Mouse (Mus musculus): ENCODE results near the gene Lmbr1l. TPM values are rescaled to one million over a fixed set of nuclear protein-coding genes. Genes with fewer than 3 reads are reported as not detected.

Lmbr1l gene
- polyA plus RNA-seq, 1 experiment from 2014 or later, result 17.0 TPM

DNA sequence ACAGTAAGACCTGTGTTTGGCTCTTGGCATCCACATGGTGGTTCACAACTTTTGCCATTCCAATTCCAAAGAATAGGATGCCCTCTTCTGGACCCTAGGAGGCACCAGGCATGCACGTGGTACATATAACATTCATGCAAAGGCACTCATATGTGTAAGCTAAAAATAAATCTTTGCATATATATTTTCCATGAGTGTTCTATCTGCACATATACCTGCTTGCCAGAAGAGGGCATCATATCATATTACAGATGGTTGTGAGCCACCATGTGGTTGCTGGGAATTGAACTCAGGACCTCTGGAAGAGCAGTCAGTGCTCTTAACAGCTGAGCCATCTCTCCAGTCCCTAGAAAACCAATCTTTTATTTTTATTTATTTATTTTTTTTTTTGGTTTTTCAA lies 16.5 kb downstream of the Lmbr1l start:
- DNase-seq (ENCODE audit: low spot score), result no peak
- ATAC-seq, result no peak
- whole genome bisulfite sequencing, result 43% methylated on average over 1 of the region's 1 CpGs

DNA sequence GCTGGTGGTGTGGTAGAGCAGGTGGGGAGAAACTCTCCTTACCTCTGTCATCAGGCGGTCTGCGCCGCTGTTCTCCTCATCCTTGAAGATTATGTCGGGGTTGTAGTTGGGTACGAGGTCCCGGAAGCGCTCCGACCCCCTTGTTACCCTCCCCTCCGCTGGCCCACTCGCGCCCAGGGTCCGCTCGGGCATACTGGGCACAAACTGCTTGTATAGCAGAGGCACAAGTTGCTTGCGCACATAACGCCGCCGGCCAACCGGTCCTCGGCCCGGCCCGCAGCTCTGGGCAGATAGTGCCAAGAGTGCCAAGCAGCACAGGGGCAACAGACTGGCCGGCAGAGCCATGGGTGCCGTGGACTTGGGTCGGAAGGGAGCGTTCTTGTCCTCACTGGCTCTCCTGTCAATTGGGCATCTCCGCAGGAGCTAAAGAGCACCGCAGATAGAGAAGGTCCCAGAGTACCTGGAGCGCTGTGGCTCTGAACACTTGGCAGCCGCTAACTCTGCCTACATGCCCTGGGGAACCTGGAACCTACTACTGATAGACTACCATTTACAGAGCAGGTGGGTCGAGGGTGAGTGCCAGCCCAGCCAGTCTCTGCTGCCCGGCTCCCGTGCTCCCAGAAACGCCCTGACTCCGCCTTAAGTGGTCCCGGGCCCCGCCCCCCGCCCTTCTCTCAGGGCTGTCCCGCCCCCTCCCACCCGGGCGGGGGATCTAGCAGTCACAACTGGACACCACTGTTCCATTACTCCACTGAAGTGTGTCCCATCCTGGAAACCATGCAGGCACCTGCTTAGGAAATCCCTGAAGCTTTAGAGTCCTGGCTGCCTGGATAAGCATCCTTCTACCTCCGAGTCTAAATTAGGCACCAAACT lies 19.9 kb downstream of the Lmbr1l start, which contains the start of gene Dhh:
Dhh (minus strand) TSS at position 613 of the 873 bp plus-strand sequence.
- ATAC-seq (peak; percentile 37), DNase-seq (ENCODE audit: low spot score) (peak; percentile 32)
- H3K9me3 ChIP-seq (ENCODE audit: low read length), result no peaks in the 10 kb centered on the region
- H3K4me3 ChIP-seq (ENCODE audit: low read depth, low read length), result peak within 1 kb of the TSS; percentile 27
- no peaks in the 10 kb centered on the region for H3K36me3 ChIP-seq (ENCODE audit: insufficient read depth, low read length)
- peaks cover 40% of the 10 kb centered on the region for H3K27me3 ChIP-seq (replicated peaks; ENCODE audit: insufficient read depth, low read length)
- WGBS, result 2% methylated on average over 41 of the region's 41 CpGs
- H3K27ac ChIP-seq (ENCODE audit: low read length), result no peak within 1 kb of the TSS
- peaks cover 28% of the 10 kb centered on the region for H3K4me1 ChIP-seq (ENCODE audit: insufficient read depth, low read depth, low read length)
- no peak within 1 kb of the TSS for H3K9ac ChIP-seq (replicated peaks; ENCODE audit: low read depth)
- H3K4me2 ChIP-seq (replicated peaks; ENCODE audit: low read depth, low read length), result peak within 1 kb of the TSS; percentile 48
- TF ChIP-seq EP300 (IDR thresholded peaks at IDR 0.05) (no peak), CTCF (IDR thresholded peaks at IDR 0.05) (no peak)

More for the DNA sequence above, 16.5 kb downstream of the Lmbr1l start:
- Histone ChIP-seq H3K27me3 (replicated peaks; ENCODE audit: insufficient read depth, low read length) (peaks cover 18% of the 10 kb centered on the region), H3K27ac (ENCODE audit: low read length) (no peak overlapping the region), H3K4me2 (replicated peaks; ENCODE audit: low read depth, low read length) (no peak overlapping the region), H3K9ac (replicated peaks; ENCODE audit: low read depth) (no peak overlapping the region), H3K4me1 (ENCODE audit: insufficient read depth, low read depth, low read length) (peaks cover 12% of the 10 kb centered on the region; the same call in 1 of the 2 replicates), H3K36me3 (ENCODE audit: insufficient read depth, low read length) (peaks cover 21% of the 10 kb centered on the region; the same call in 1 of the 2 replicates), H3K9me3 (ENCODE audit: low read length) (no peaks in the 10 kb centered on the region), H3K4me3 (ENCODE audit: low read depth, low read length) (no peak overlapping the region)
- TF ChIP-seq EP300 (IDR thresholded peaks at IDR 0.05) (no peak), CTCF (IDR thresholded peaks at IDR 0.05) (no peak)

DNA sequence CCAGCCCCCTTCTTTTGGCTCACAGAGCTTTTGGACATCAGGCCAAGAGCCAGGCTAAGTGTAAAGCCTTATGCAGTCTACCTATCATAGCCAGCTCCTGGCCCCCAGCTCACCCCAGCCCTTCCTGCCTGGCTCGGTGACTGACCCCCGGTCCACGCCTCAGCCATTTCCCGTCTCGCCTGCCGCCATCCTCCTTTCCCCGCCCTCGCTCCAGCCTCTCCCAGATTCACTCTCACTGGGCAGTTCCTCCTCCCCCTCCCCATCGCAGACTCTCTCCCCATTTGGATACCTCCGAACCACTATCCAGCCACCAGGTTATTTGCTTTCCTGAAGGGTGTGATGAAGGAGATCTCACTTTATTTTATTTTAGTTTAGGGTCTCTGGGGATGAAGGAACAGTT lies 20.5 kb downstream of the Lmbr1l start:
- DNase-seq (ENCODE audit: low spot score) (peak; percentile 51), ATAC-seq (peak; percentile 61)
- H3K27me3 ChIP-seq (replicated peaks; ENCODE audit: insufficient read depth, low read length), result peaks cover 40% of the 10 kb centered on the region
- H3K4me2 ChIP-seq (replicated peaks; ENCODE audit: low read depth, low read length), result peak overlapping the region; percentile 48
- H3K9me3 ChIP-seq (ENCODE audit: low read length), result no peaks in the 10 kb centered on the region
- WGBS, result 1% methylated on average over 10 of the region's 10 CpGs
- no peaks in the 10 kb centered on the region for H3K36me3 ChIP-seq (ENCODE audit: insufficient read depth, low read length)
- H3K27ac ChIP-seq (ENCODE audit: low read length), result no peak overlapping the region
- no peak for TF ChIP-seq CTCF (IDR thresholded peaks at IDR 0.05)
- TF ChIP-seq EP300 (IDR thresholded peaks at IDR 0.05), result no peak
- H3K4me1 ChIP-seq (ENCODE audit: insufficient read depth, low read depth, low read length), result peaks cover 28% of the 10 kb centered on the region
- H3K4me3 ChIP-seq (ENCODE audit: low read depth, low read length), result peak overlapping the region; percentile 27
- no peak overlapping the region for H3K9ac ChIP-seq (replicated peaks; ENCODE audit: low read depth)

DNA sequence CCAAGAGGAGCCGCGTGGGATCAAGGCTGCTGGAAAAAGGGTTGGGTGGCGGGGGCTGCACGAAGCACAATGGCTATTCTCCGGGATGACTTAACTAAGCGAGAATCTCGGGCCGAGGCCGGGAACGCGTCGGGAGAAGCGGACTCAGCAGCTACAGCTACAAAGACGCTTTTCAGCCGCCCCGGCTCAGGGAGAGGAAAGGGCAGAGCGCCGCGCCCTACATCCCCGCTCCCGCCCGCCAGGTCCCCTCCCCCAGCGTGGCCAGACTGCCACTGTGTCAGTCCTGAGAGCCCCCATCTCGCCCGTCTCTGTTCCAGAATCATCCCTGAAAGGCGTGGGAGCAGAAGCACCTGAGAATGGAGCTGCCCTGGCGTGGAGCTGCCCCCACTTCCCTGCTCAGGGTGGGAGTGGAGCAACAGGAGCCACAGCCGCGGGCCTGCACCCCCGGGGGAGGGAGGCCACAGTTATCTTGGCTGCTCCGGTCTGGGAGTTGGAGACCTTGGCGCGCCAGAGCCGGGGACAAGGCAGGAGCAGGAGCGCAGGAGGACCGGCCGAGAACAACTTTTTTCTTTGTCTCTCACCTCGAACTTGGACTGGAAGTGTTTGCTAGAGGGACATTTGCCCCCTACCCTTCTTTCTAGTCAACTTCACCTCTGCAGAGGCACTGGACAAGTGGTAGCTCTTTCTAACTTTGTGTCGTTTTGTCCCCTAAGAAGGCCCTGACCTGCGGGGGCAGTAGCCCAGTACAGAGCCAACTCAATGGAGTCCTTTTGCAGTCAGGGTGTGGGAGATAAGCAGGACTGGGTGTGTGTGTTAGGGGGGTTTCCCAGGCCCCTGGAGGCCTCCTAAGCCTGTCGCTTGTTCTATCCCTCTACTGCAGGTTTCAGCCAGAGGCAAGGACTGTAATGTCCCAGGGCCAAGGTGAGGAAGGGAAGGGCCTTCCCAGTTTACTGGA lies 22.1 kb downstream of the Lmbr1l start:
- peak overlapping the region; percentile 69 for H3K27ac ChIP-seq (ENCODE audit: low read length)
- ATAC-seq (peak; percentile 65), DNase-seq (ENCODE audit: low spot score) (peak; percentile 65)

DNA sequence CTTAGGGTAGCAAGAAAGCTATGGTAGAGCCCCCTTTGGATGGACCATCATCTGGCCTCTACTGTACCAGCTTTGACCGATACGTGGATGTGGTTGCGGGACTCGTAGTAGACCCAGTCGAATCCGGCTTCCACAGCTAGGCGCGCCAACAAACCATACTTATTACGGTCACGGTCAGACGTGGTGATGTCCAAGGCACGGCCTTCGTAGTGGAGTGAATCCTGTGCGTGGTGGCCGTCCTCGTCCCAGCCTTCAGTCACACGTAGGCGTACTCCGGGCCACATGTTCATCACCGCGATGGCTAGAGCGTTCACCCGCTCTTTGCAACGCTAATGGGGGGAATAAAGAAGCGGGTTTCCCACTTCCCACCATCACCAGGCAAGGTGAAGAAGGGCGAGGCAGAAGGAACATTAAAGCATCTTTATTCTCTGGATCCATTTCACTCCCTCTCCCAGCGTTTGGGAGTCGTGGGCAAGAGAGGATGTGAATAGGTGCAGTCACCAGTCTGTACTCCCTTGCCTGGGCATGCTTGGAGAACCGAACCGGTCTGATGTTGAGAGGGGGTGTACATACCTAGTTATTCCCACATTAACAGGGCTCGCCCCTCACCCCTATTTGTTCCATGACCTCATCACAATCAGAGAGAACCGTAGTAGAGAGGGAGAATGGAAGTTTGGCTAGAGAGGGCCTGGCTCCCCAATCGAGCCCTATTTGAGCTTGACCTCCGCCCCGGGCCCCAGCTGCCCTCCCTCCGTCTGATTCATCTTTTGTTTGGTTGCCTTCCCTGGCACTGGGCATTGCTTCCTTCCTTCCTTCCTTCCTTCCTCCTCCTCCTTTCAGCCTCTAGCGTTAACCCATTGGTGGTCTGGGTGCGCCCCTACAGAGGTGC lies 23.0 kb downstream of the Lmbr1l start:
- TF ChIP-seq EP300 (IDR thresholded peaks at IDR 0.05), result peak; percentile 59
- TF ChIP-seq CTCF (IDR thresholded peaks at IDR 0.05), result no peak
- 10% methylated on average over 38 of the region's 38 CpGs for WGBS
- peak overlapping the region; percentile 69; the same call in 1 of the 2 replicates for H3K27ac ChIP-seq (ENCODE audit: low read length)
- ATAC-seq (peak; percentile 63), DNase-seq (ENCODE audit: low spot score) (peak; percentile 32)
- H3K36me3 ChIP-seq (ENCODE audit: insufficient read depth, low read length), result no peaks in the 10 kb centered on the region
- peaks cover 28% of the 10 kb centered on the region for H3K4me1 ChIP-seq (ENCODE audit: insufficient read depth, low read depth, low read length)
- H3K27me3 ChIP-seq (replicated peaks; ENCODE audit: insufficient read depth, low read length), result peaks cover 40% of the 10 kb centered on the region
- H3K9me3 ChIP-seq (ENCODE audit: low read length), result no peaks in the 10 kb centered on the region
- H3K9ac ChIP-seq (replicated peaks; ENCODE audit: low read depth), result no peak overlapping the region
- H3K4me3 ChIP-seq (ENCODE audit: low read depth, low read length), result peak overlapping the region; percentile 50
- peak overlapping the region; percentile 94 for H3K4me2 ChIP-seq (replicated peaks; ENCODE audit: low read depth, low read length)

More for the DNA sequence above, 22.1 kb downstream of the Lmbr1l start:
- TF ChIP-seq CTCF (IDR thresholded peaks at IDR 0.05) (no peak), EP300 (IDR thresholded peaks at IDR 0.05) (peak; percentile 6; the same call in 1 of the 2 replicates)
- Histone ChIP-seq H3K36me3 (ENCODE audit: insufficient read depth, low read length) (no peaks in the 10 kb centered on the region), H3K9ac (replicated peaks; ENCODE audit: low read depth) (no peak overlapping the region), H3K4me2 (replicated peaks; ENCODE audit: low read depth, low read length) (peak overlapping the region; percentile 46), H3K4me3 (ENCODE audit: low read depth, low read length) (peak overlapping the region; percentile 27), H3K4me1 (ENCODE audit: insufficient read depth, low read depth, low read length) (peaks cover 28% of the 10 kb centered on the region), H3K27me3 (replicated peaks; ENCODE audit: insufficient read depth, low read length) (peaks cover 40% of the 10 kb centered on the region), H3K9me3 (ENCODE audit: low read length) (no peaks in the 10 kb centered on the region)
- WGBS, result 8% methylated on average over 38 of the region's 41 CpGs
